Mouse (Mus musculus): ENCODE measurements at regions not wholly inside any gene's neighbourhood (a gene's known extent, or its start where the extent isn't known, plus 50 kb on each side); places are given as distances from the start of the nearest gene placed in this dataset.

GRCm38 (mm10) chr10:117481341-117481990 is 101.7 kb upstream of the Cpsf6 start:
- no peaks in the 10 kb centered on the region for H3K9me3 ChIP-seq (replicated peaks; ENCODE audit: control insufficient read depth, low read length)
- ATAC-seq (replicated peaks; ENCODE audit: insufficient number of reproducible peaks, low FRiP score, low TSS enrichment) = no peak
- no peak overlapping the region for H3K4me3 ChIP-seq (ENCODE audit: low read depth, low read length)
- H3K4me2 ChIP-seq = no peak overlapping the region
- H3K9ac ChIP-seq (ENCODE audit: low read depth, low read length) = no peak overlapping the region
- 73% methylated on average over 5 of the region's 5 CpGs for WGBS (ENCODE audit: insufficient replicate concordance)
- H3K27ac ChIP-seq (ENCODE audit: low read depth, low read length) = no peak overlapping the region
- H3K36me3 ChIP-seq (ENCODE audit: control insufficient read depth, insufficient read depth, low read length) = no peaks in the 10 kb centered on the region
- H3K4me1 ChIP-seq (ENCODE audit: control insufficient read depth, insufficient read depth, low read length) = no peaks in the 10 kb centered on the region
- no peaks in the 10 kb centered on the region for H3K27me3 ChIP-seq (ENCODE audit: control insufficient read depth, insufficient read depth, low read length)

DNA sequence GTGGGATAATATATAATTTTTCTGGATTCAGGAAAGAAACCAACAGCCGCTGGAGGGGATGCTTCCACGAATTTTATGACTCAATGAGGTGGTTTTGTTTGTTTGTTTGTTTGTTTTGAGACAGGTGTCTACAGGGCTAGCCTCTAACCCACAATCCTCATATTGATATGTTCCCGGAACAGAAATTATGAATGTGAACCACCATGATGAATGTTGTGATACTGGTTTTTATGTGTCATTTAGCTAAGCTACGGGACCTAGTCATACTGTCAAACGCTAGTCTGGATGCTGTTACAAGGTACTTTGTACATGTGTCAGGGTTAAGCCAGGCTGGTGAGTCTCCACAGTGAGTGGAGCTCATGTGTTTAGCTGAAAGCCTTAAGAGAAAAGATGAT is 100.6 kb upstream of the Cpsf6 start:
- Histone ChIP-seq H3K9ac (ENCODE audit: low read depth, low read length) (no peak overlapping the region), H3K4me1 (ENCODE audit: control insufficient read depth, insufficient read depth, low read length) (no peaks in the 10 kb centered on the region), H3K36me3 (ENCODE audit: control insufficient read depth, insufficient read depth, low read length) (no peaks in the 10 kb centered on the region), H3K4me2 (no peak overlapping the region), H3K27me3 (ENCODE audit: control insufficient read depth, insufficient read depth, low read length) (no peaks in the 10 kb centered on the region), H3K27ac (ENCODE audit: low read depth, low read length) (no peak overlapping the region), H3K4me3 (ENCODE audit: low read depth, low read length) (no peak overlapping the region), H3K9me3 (replicated peaks; ENCODE audit: control insufficient read depth, low read length) (no peaks in the 10 kb centered on the region)
- 86% methylated on average over 5 of the region's 5 CpGs for WGBS (ENCODE audit: insufficient replicate concordance)
- no peak for ATAC-seq (replicated peaks; ENCODE audit: insufficient number of reproducible peaks, low FRiP score, low TSS enrichment)

GRCm38 (mm10) chr10:117479721-117480455 is 100.1 kb upstream of the Cpsf6 start:
- no peak overlapping the region for H3K27ac ChIP-seq (ENCODE audit: low read depth, low read length)
- no peaks in the 10 kb centered on the region for H3K9me3 ChIP-seq (replicated peaks; ENCODE audit: control insufficient read depth, low read length)
- ATAC-seq (replicated peaks; ENCODE audit: insufficient number of reproducible peaks, low FRiP score, low TSS enrichment) = no peak
- H3K36me3 ChIP-seq (ENCODE audit: control insufficient read depth, insufficient read depth, low read length) = no peaks in the 10 kb centered on the region
- WGBS (ENCODE audit: insufficient replicate concordance) = 87% methylated on average over 12 of the region's 12 CpGs
- H3K27me3 ChIP-seq (ENCODE audit: control insufficient read depth, insufficient read depth, low read length) = no peaks in the 10 kb centered on the region
- H3K4me1 ChIP-seq (ENCODE audit: control insufficient read depth, insufficient read depth, low read length) = no peaks in the 10 kb centered on the region
- H3K4me2 ChIP-seq = no peak overlapping the region
- H3K9ac ChIP-seq (ENCODE audit: low read depth, low read length) = no peak overlapping the region
- H3K4me3 ChIP-seq (ENCODE audit: low read depth, low read length) = no peak overlapping the region

GRCm38 (mm10) chr10:117478931-117479280 is 99.1 kb upstream of the Cpsf6 start:
- H3K4me1 ChIP-seq (ENCODE audit: control insufficient read depth, insufficient read depth, low read length) = no peaks in the 10 kb centered on the region
- no peaks in the 10 kb centered on the region for H3K27me3 ChIP-seq (ENCODE audit: control insufficient read depth, insufficient read depth, low read length)
- ATAC-seq (replicated peaks; ENCODE audit: insufficient number of reproducible peaks, low FRiP score, low TSS enrichment) = no peak
- H3K4me3 ChIP-seq (ENCODE audit: low read depth, low read length) = no peak overlapping the region
- no peaks in the 10 kb centered on the region for H3K36me3 ChIP-seq (ENCODE audit: control insufficient read depth, insufficient read depth, low read length)
- no peak overlapping the region for H3K4me2 ChIP-seq
- H3K9ac ChIP-seq (ENCODE audit: low read depth, low read length) = no peak overlapping the region
- 67% methylated on average over 4 of the region's 4 CpGs for WGBS (ENCODE audit: insufficient replicate concordance)
- H3K27ac ChIP-seq (ENCODE audit: low read depth, low read length) = no peak overlapping the region
- H3K9me3 ChIP-seq (replicated peaks; ENCODE audit: control insufficient read depth, low read length) = peaks cover 4% of the 10 kb centered on the region

DNA sequence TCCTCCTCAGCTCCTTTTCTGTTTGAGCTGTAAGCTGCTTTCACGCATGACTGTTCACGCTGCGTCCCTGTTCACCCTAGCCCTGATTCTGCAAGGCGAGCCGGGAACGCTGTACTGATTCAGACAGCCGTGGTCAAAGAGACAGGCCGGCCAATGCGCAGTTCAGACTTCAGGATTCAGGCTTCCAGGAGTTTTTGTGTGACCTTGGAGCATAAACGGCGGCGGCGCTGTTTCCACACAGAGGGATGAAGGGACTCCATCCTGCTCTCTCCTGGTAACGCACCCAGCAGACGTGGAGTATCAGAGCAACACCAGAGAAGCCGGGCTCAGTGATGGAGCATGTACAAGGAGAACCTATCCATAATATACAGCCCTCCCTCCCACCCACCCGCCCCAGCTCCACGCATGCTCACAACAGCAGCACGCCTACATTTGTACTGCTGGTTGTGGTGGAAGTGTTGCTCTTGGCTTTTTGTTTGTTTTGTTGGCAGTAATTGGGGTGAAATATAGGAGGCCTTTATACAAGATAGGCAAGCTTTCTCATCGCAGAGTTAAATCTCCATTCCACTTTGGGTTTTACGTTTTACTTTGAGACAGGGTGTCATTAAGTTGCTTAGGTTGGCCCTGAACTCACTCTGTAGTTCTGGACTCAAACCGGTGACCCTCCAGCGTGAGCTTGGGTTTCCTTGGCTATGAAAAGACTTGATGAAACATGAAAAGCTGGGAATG is 98.6 kb upstream of the Cpsf6 start:
- Histone ChIP-seq H3K27ac (ENCODE audit: low read depth, low read length) (no peak overlapping the region), H3K4me3 (ENCODE audit: low read depth, low read length) (no peak overlapping the region), H3K9ac (ENCODE audit: low read depth, low read length) (no peak overlapping the region), H3K27me3 (ENCODE audit: control insufficient read depth, insufficient read depth, low read length) (no peaks in the 10 kb centered on the region), H3K9me3 (replicated peaks; ENCODE audit: control insufficient read depth, low read length) (peaks cover 8% of the 10 kb centered on the region), H3K4me2 (no peak overlapping the region), H3K4me1 (ENCODE audit: control insufficient read depth, insufficient read depth, low read length) (no peaks in the 10 kb centered on the region), H3K36me3 (ENCODE audit: control insufficient read depth, insufficient read depth, low read length) (no peaks in the 10 kb centered on the region)
- no peak for ATAC-seq (replicated peaks; ENCODE audit: insufficient number of reproducible peaks, low FRiP score, low TSS enrichment)
- 77% methylated on average over 23 of the region's 23 CpGs for WGBS (ENCODE audit: insufficient replicate concordance)

DNA sequence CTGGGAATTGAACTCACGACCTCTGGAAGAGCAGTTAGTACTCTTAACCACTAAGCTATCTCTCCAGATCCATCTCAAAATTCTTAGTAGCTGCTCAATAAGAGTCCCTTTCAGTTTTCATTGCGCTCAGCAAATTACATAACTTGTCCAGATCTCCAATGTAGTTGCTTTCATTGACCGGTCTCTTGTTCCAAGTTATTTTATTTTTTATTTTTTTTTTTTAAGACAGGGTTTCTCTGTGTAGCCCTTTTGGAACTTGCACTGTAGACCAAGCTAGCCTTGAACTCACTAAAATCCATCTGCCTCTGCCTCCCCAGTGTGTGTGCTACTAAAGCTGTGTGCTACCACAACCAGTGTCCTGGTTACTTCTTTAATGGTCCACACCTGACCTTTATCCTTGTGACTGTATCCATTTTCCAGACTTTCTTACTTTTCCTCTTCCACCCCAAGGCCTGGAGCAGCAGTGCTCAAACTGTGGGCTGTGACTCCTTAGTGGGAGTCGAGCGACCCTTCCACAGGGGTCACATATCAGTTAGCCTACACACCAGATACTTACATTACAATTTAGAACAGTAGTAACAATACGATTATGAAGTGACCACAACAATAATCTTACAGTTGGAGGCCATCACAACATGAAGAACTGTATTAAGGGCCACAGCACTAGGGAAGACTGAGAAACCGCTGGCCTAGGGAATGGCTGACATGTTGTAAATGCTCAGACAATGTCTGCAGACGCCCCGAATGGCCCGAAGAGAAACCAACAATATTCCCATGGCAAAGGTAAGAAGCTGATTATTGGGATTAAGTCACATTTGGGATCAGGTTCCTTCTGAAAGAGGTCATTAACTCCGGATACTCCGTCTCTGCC is 97.8 kb upstream of the Cpsf6 start:
- 87% methylated on average over 12 of the region's 12 CpGs for WGBS (ENCODE audit: insufficient replicate concordance)
- no peak for ATAC-seq (replicated peaks; ENCODE audit: insufficient number of reproducible peaks, low FRiP score, low TSS enrichment)
- Histone ChIP-seq H3K4me1 (ENCODE audit: control insufficient read depth, insufficient read depth, low read length) (no peaks in the 10 kb centered on the region), H3K27ac (ENCODE audit: low read depth, low read length) (no peak overlapping the region), H3K9me3 (replicated peaks; ENCODE audit: control insufficient read depth, low read length) (peaks cover 8% of the 10 kb centered on the region), H3K4me3 (ENCODE audit: low read depth, low read length) (no peak overlapping the region), H3K4me2 (no peak overlapping the region), H3K9ac (ENCODE audit: low read depth, low read length) (no peak overlapping the region), H3K36me3 (ENCODE audit: control insufficient read depth, insufficient read depth, low read length) (no peaks in the 10 kb centered on the region), H3K27me3 (ENCODE audit: control insufficient read depth, insufficient read depth, low read length) (no peaks in the 10 kb centered on the region)

GRCm38 (mm10) chr10:117475086-117475945 is 95.5 kb upstream of the Cpsf6 start:
- Histone ChIP-seq H3K27ac (ENCODE audit: low read depth, low read length) (no peak overlapping the region), H3K4me3 (ENCODE audit: low read depth, low read length) (no peak overlapping the region), H3K9ac (ENCODE audit: low read depth, low read length) (no peak overlapping the region), H3K36me3 (ENCODE audit: control insufficient read depth, insufficient read depth, low read length) (no peaks in the 10 kb centered on the region), H3K4me2 (no peak overlapping the region), H3K27me3 (ENCODE audit: control insufficient read depth, insufficient read depth, low read length) (no peaks in the 10 kb centered on the region), H3K9me3 (replicated peaks; ENCODE audit: control insufficient read depth, low read length) (peaks cover 8% of the 10 kb centered on the region), H3K4me1 (ENCODE audit: control insufficient read depth, insufficient read depth, low read length) (peaks cover 10% of the 10 kb centered on the region)
- WGBS (ENCODE audit: insufficient replicate concordance) = 81% methylated on average over 13 of the region's 13 CpGs
- ATAC-seq (replicated peaks; ENCODE audit: insufficient number of reproducible peaks, low FRiP score, low TSS enrichment) = no peak

Data from heart, embryonic 11.5 days (tissue).